Comparison of ENCODE assay signal across 8 mouse cellular contexts in genomic region chr13:24581833-24582232, GRCm38 (mm10). TPM values are rescaled to one million over a fixed set of nuclear protein-coding genes. Genes with fewer than 3 reads are reported as not detected.
DNase-seq lines count a peak whose midpoint lies in the region; ATAC-seq and TF ChIP-seq lines count a peak whose summit lies in the region.
"Had no signal": no experiment of that assay in that cellular context is flagged by ENCODE, and none has a peak within 500 bp of the region (broad histone marks: within the 10 kb centered on the region; RNA-seq: fewer than 3 reads in every experiment).

Gene Ripor2, plus strand, starts transcription at chr13:24582189.

- H3K4me2 ChIP-seq in forebrain, embryonic 15.5 days (replicated peaks), result no peak within 1 kb of the TSS
- H3K4me2 ChIP-seq in midbrain, postnatal 0 days (ENCODE audit: low read depth, low read length, poor library complexity, severe bottlenecking), result no peak within 1 kb of the TSS

- H3K36me3 ChIP-seq in forebrain, embryonic 15.5 days, result no peaks in the 10 kb centered on the region
- no peaks in the 10 kb centered on the region for H3K36me3 ChIP-seq in midbrain, postnatal 0 days (ENCODE audit: insufficient read depth, low read length)

- no peak within 1 kb of the TSS for H3K27ac ChIP-seq in layer of hippocampus, adult 2 months
- peak within 1 kb of the TSS; percentile 68 for H3K27ac ChIP-seq in forebrain, embryonic 15.5 days (replicated peaks)
- no peak within 1 kb of the TSS for H3K27ac ChIP-seq in midbrain, postnatal 0 days (ENCODE audit: low read depth, low read length)

- peak; percentile 57 for ATAC-seq in forebrain, embryonic 15.5 days (replicated peaks)
- ATAC-seq in midbrain, postnatal 0 days (ENCODE audit: low FRiP score), result no peak; the same call in 1 of the 2 replicates

- no peak for DNase-seq in layer of hippocampus, adult 2 months (ENCODE audit: low spot score in 2 of 2)
- DNase-seq in layer of hippocampus, adult 9-10 months (ENCODE audit: low spot score), result no peak
- no peak for DNase-seq in layer of hippocampus, postnatal 10 days (ENCODE audit: low spot score in 2 of 2)
- DNase-seq in midbrain, postnatal 0 days (ENCODE audit: low spot score), result peak; percentile 48
- no peak for DNase-seq in lung, postnatal 36 days
- no peak for DNase-seq in adrenal gland, adult 18-20 months (ENCODE audit: low spot score in 2 of 2)
- DNase-seq: cerebellum, adult 11 months had no signal

- 36% methylated on average over 10 of the region's 10 CpGs for whole genome bisulfite sequencing in forebrain, embryonic 15.5 days
- 62% methylated on average over 10 of the region's 10 CpGs for WGBS in midbrain, postnatal 0 days

- H3K27me3 ChIP-seq in forebrain, embryonic 15.5 days, result no peaks in the 10 kb centered on the region
- no peaks in the 10 kb centered on the region for H3K27me3 ChIP-seq in midbrain, postnatal 0 days (ENCODE audit: insufficient read depth, low read length)

- peaks cover 14% of the 10 kb centered on the region for H3K4me1 ChIP-seq in forebrain, embryonic 15.5 days
- H3K4me1 ChIP-seq in midbrain, postnatal 0 days (ENCODE audit: insufficient read depth, low read length), result no peaks in the 10 kb centered on the region

- TF ChIP-seq CTCF in layer of hippocampus, adult 2 months (conservative IDR thresholded peaks at IDR 0.05), result no peak
- TF ChIP-seq CTCF in midbrain, postnatal 0 days (IDR thresholded peaks at IDR 0.05), result no peak

- no peaks in the 10 kb centered on the region for H3K9me3 ChIP-seq in forebrain, embryonic 15.5 days
- no peaks in the 10 kb centered on the region for H3K9me3 ChIP-seq in midbrain, postnatal 0 days (ENCODE audit: low read length)

- H3K9ac ChIP-seq in forebrain, embryonic 15.5 days (replicated peaks), result no peak within 1 kb of the TSS
- H3K9ac ChIP-seq in midbrain, postnatal 0 days (replicated peaks; ENCODE audit: low read length, poor library complexity, severe bottlenecking), result no peak within 1 kb of the TSS

- no peak within 1 kb of the TSS for H3K4me3 ChIP-seq in layer of hippocampus, adult 2 months
- H3K4me3 ChIP-seq in forebrain, embryonic 15.5 days, result no peak within 1 kb of the TSS
- H3K4me3 ChIP-seq in midbrain, postnatal 0 days (ENCODE audit: low read depth, low read length), result no peak within 1 kb of the TSS

RNA-seq across cellular contexts. Expression of gene Ripor2, which starts in this region (rescaled TPM):
- 10 to 100 TPM; 72.0 to 77.6 TPM for total RNA-seq in layer of hippocampus, adult 2 months (2021)
- polyA plus RNA-seq in forebrain, embryonic 15.5 days (2015; fragmentation: Nextera tagmentation; extraction: Ambion mirVana), result 24.5 and 26.8 TPM in 2 replicates
- total RNA-seq in layer of hippocampus, postnatal 10 days (2021), result 10 to 100 TPM; 70.4 to 73.3 TPM
- total RNA-seq in midbrain, postnatal 0 days (2014; rRNA removed), result 48.8 and 57.4 TPM in 2 replicates
- polyA plus RNA-seq in midbrain, postnatal 0 days (2015; fragmentation: Nextera tagmentation; extraction: Ambion mirVana), result 17.7 and 19.6 TPM in 2 replicates
- total RNA-seq in adrenal gland, adult 18-20 months (2021), result 1 to 10 TPM; 3.7 to 3.8 TPM

Comparison
In these comparisons a context has a peak if more than half of its experiments do, and no peak if none do; other contexts are left out.
1. RNA of gene Ripor2 (total RNA-seq): 72.0 to 77.6 TPM in layer of hippocampus, adult 2 months, 70.4 to 73.3 TPM in layer of hippocampus, postnatal 10 days and 48.8 to 57.4 TPM in midbrain, postnatal 0 days; 3.7 to 3.8 TPM in adrenal gland, adult 18-20 months; every median in the first group is over 10 times any median in the second.